Mouse (Mus musculus): ENCODE data around the gene Dnaja3. TPM values are rescaled to one million over a fixed set of nuclear protein-coding genes. Genes with fewer than 3 reads are reported as not detected.

Dnaja3 gene
- polyA plus RNA-seq, 1 experiment, result 69.5 TPM

GRCm38 (mm10) chr16:4702646-4703045, 62.9 kb downstream of the Dnaja3 start:
- Histone ChIP-seq H3K4me2 (ENCODE audit: low read depth) (no peak overlapping the region), H3K27me3 (ENCODE audit: control insufficient read depth, insufficient read depth, insufficient read length) (no peaks in the 10 kb centered on the region), H3K36me3 (ENCODE audit: control insufficient read depth, insufficient read depth) (peaks cover 76% of the 10 kb centered on the region), H3K79me2 (ENCODE audit: control insufficient read depth, insufficient read depth) (no peaks in the 10 kb centered on the region), H3K4me3 (no peak overlapping the region), H3ac (ENCODE audit: control insufficient read depth, insufficient read length) (no peak overlapping the region)
- no peak for TF ChIP-seq POLR2AphosphoS2 (IDR thresholded peaks at IDR 0.05; ENCODE audit: insufficient read length, low read depth)
- no peak for TF ChIP-seq MAX (IDR thresholded peaks at IDR 0.05; ENCODE audit: low read depth)
- TF ChIP-seq REST (IDR thresholded peaks at IDR 0.05; ENCODE audit: insufficient read depth, insufficient read length), result no peak
- no peak for TF ChIP-seq POLR2A (IDR thresholded peaks at IDR 0.05; ENCODE audit: insufficient read length, low read depth)
- TF ChIP-seq TCF12 (IDR thresholded peaks at IDR 0.05; ENCODE audit: insufficient read depth, poor library complexity, severe bottlenecking), result no peak
- peak; percentile 77; the same call in 1 of the 2 replicates for TF ChIP-seq CEBPB (IDR thresholded peaks at IDR 0.05; ENCODE audit: insufficient read depth, poor library complexity, severe bottlenecking)
- TF ChIP-seq SRF (IDR thresholded peaks at IDR 0.05; ENCODE audit: control insufficient read depth, insufficient read length, low read depth), result no peak
- no peak for TF ChIP-seq MYOG (IDR thresholded peaks at IDR 0.05; ENCODE audit: control insufficient read depth in 1 of 3, insufficient read depth in 1 of 3, insufficient read length in 2 of 3, low read depth in 2 of 3)

- no peak overlapping the region for H3ac ChIP-seq (ENCODE audit: control insufficient read depth, insufficient read length)
- no peaks in the 10 kb centered on the region for H3K27me3 ChIP-seq (ENCODE audit: control insufficient read depth, insufficient read depth, insufficient read length)
- no peaks in the 10 kb centered on the region for H3K79me2 ChIP-seq (ENCODE audit: control insufficient read depth, insufficient read depth)
- H3K4me2 ChIP-seq (ENCODE audit: low read depth), result no peak overlapping the region
- peaks cover 72% of the 10 kb centered on the region for H3K36me3 ChIP-seq (ENCODE audit: control insufficient read depth, insufficient read depth)
- H3K4me3 ChIP-seq, result no peak overlapping the region
- TF ChIP-seq REST (IDR thresholded peaks at IDR 0.05; ENCODE audit: insufficient read depth, insufficient read length) (peak; percentile 38), E2F4 (IDR thresholded peaks at IDR 0.05; ENCODE audit: insufficient read depth) (no peak)
Measured at GRCm38 (mm10) chr16:4705541-4705940, 65.8 kb downstream of the Dnaja3 start.

DNA sequence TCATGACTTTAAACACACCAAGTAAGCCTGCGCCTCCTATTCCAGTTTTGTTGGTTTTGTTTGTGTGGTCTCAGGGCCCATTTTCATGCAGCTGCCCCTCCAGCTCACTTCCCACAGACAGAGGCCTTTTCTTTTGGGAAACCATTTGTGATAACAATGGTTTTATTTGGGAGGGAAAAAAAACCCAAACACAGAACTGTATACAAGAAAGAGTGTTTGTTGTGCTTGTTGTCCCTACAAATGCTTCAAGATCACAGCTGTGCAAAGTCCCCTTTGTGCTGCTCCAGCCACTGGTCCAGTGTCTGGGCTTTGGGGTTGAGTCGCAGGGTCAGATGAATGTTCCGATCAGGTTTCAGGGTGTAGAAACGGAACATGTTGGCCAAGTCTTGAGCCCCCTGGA, 71.4 kb downstream of the Dnaja3 start:
- H3ac ChIP-seq (ENCODE audit: control insufficient read depth, insufficient read length), result no peak overlapping the region

DNA sequence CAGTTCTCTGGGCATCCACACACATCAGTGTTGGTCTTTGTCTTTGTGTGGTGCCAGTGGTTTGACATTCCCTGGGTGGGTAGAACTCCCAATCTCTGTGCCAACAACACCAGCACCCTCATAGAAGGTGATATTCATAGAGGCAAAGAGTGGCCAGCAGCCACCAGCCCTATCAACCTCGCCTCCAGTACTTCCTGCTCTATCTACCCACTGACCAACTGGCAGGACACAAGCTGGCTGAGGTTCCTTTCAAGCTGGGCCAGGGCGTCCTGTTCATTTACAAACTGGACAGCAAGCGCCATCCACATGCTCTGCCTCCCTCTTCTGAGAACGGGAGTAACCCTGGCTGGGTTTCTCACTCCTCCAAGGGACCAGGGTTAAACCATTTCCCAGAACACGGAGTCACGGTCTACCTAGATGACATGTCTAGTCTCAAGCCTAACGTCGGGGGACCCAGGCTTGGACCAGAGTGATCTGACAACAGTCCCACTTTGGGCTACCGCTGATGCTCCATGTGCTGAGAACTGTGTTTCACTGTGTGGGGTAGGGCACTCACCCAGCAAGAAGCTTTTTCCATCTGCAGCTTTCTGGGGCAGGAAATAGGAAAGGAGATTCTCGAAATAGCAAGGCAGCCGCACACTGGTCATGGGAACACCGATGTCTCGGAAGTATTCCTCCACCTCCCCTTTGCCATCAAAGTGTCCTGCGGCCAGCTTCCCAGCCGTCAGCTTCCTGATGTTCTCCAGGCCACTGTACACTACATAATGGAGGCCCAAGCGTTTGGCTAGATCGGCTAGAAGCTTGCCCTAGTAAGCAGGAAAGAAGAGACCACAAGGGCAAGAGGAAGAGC, 74.3 kb downstream of the Dnaja3 start:
- no peak for TF ChIP-seq USF1 (IDR thresholded peaks at IDR 0.05; ENCODE audit: low read depth)
- no peak for TF ChIP-seq POLR2AphosphoS2 (IDR thresholded peaks at IDR 0.05; ENCODE audit: insufficient read length, low read depth)
- TF ChIP-seq E2F4 (IDR thresholded peaks at IDR 0.05; ENCODE audit: insufficient read depth), result no peak
- no peak for TF ChIP-seq SRF (IDR thresholded peaks at IDR 0.05; ENCODE audit: control insufficient read depth, insufficient read length, low read depth)
- no peak for TF ChIP-seq POLR2A (IDR thresholded peaks at IDR 0.05; ENCODE audit: insufficient read length, low read depth)
- TF ChIP-seq CEBPB (IDR thresholded peaks at IDR 0.05; ENCODE audit: insufficient read depth, poor library complexity, severe bottlenecking), result no peak
- no peak for TF ChIP-seq TCF3 (IDR thresholded peaks at IDR 0.05; ENCODE audit: insufficient read length, low read depth)
- no peak for TF ChIP-seq MYOD1 (IDR thresholded peaks at IDR 0.05; ENCODE audit: control insufficient read depth in 1 of 3, insufficient read length in 2 of 3, low read depth in 2 of 3)
- TF ChIP-seq REST (IDR thresholded peaks at IDR 0.05; ENCODE audit: insufficient read depth, insufficient read length), result no peak
- Histone ChIP-seq H3K79me2 (ENCODE audit: control insufficient read depth, insufficient read depth) (no peaks in the 10 kb centered on the region), H3K36me3 (ENCODE audit: control insufficient read depth, insufficient read depth) (peaks cover 5% of the 10 kb centered on the region)

More for the DNA sequence above, 71.4 kb downstream of the Dnaja3 start:
- peaks cover 31% of the 10 kb centered on the region for H3K36me3 ChIP-seq (ENCODE audit: control insufficient read depth, insufficient read depth)
- H3K4me2 ChIP-seq (ENCODE audit: low read depth), result no peak overlapping the region
- no peaks in the 10 kb centered on the region for H3K27me3 ChIP-seq (ENCODE audit: control insufficient read depth, insufficient read depth, insufficient read length)
- H3K79me2 ChIP-seq (ENCODE audit: control insufficient read depth, insufficient read depth), result no peaks in the 10 kb centered on the region
- TF ChIP-seq TCF12 (IDR thresholded peaks at IDR 0.05; ENCODE audit: insufficient read depth, poor library complexity, severe bottlenecking) (no peak), TCF3 (IDR thresholded peaks at IDR 0.05; ENCODE audit: insufficient read length, low read depth) (no peak), MYOD1 (IDR thresholded peaks at IDR 0.05; ENCODE audit: control insufficient read depth in 1 of 3, insufficient read length in 2 of 3, low read depth in 2 of 3) (no peak), E2F4 (IDR thresholded peaks at IDR 0.05; ENCODE audit: insufficient read depth) (no peak), POLR2A (IDR thresholded peaks at IDR 0.05; ENCODE audit: insufficient read length, low read depth) (no peak), MYOG (IDR thresholded peaks at IDR 0.05; ENCODE audit: control insufficient read depth in 1 of 3, insufficient read depth in 1 of 3, insufficient read length in 2 of 3, low read depth in 2 of 3) (no peak), USF1 (IDR thresholded peaks at IDR 0.05; ENCODE audit: low read depth) (no peak), REST (IDR thresholded peaks at IDR 0.05; ENCODE audit: insufficient read depth, insufficient read length) (no peak), MAX (IDR thresholded peaks at IDR 0.05; ENCODE audit: low read depth) (no peak), CEBPB (IDR thresholded peaks at IDR 0.05; ENCODE audit: insufficient read depth, poor library complexity, severe bottlenecking) (no peak), POLR2AphosphoS2 (IDR thresholded peaks at IDR 0.05; ENCODE audit: insufficient read length, low read depth) (no peak), SRF (IDR thresholded peaks at IDR 0.05; ENCODE audit: control insufficient read depth, insufficient read length, low read depth) (no peak)
- H3K4me3 ChIP-seq, result no peak overlapping the region

DNA sequence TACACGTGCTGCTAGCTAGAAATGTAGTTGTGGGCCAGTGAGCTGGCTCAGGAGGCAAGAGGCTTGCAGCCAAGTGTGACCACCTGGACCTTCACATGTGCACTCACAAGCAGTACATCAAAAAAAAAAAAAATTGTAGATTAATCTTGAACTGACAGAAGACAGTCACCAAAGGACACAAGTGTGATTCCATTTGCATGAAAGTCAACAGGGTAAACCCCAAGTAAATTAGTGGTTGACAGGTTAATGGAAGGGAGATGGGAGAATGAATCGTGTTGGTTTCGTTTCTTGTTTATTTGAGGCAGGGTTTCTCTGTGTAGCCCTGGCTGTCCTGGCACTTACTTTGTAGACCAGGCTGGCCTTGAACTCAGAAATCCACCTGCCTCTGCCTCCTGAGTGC, 78.1 kb downstream of the Dnaja3 start:
- H3K4me3 ChIP-seq, result peak overlapping the region; percentile 65

More for the DNA sequence above, 74.3 kb downstream of the Dnaja3 start:
- H3K27me3 ChIP-seq (ENCODE audit: control insufficient read depth, insufficient read depth, insufficient read length), result no peaks in the 10 kb centered on the region
- H3K4me3 ChIP-seq, result no peak overlapping the region
- H3ac ChIP-seq (ENCODE audit: control insufficient read depth, insufficient read length), result no peak overlapping the region
- H3K4me2 ChIP-seq (ENCODE audit: low read depth), result no peak overlapping the region

More for the DNA sequence above, 78.1 kb downstream of the Dnaja3 start:
- Histone ChIP-seq H3K36me3 (ENCODE audit: control insufficient read depth, insufficient read depth) (no peaks in the 10 kb centered on the region), H3ac (ENCODE audit: control insufficient read depth, insufficient read length) (no peak overlapping the region), H3K4me2 (ENCODE audit: low read depth) (peak overlapping the region; percentile 82), H3K27me3 (ENCODE audit: control insufficient read depth, insufficient read depth, insufficient read length) (no peaks in the 10 kb centered on the region), H3K79me2 (ENCODE audit: control insufficient read depth, insufficient read depth) (no peaks in the 10 kb centered on the region)
- TF ChIP-seq MAX (IDR thresholded peaks at IDR 0.05; ENCODE audit: low read depth), result no peak
- TF ChIP-seq POLR2AphosphoS2 (IDR thresholded peaks at IDR 0.05; ENCODE audit: insufficient read length, low read depth), result no peak
